Mouse (Mus musculus): ENCODE results near the gene Ehmt2. TPM values are rescaled to one million over a fixed set of nuclear protein-coding genes. Genes with fewer than 3 reads are reported as not detected.
"Not testable (repeated sequence)": the region's sequence is repeated elsewhere in the genome, so short reads cannot be mapped to it uniquely, and the experiment has no call there.

Gene Ehmt2
- polyA plus RNA-seq, 1 experiment from 2014 or later, result 70.0 TPM

GRCm38 (mm10) chr17:34931735-34932098 lies 33.4 kb downstream of the Ehmt2 start:
- Histone ChIP-seq H3K27me3 (replicated peaks) (no peaks in the 10 kb centered on the region), H3K27ac (0 out of 2 replicates have a peak overlapping the region, but pooled peaks have one; percentile 48), H3K4me3 (replicated peaks) (peak overlapping the region; percentile 82), H3K9me3 (no peaks in the 10 kb centered on the region), H3K4me1 (peaks cover 10% of the 10 kb centered on the region), H3K9ac (peak overlapping the region; percentile 58), H3K36me3 (no peaks in the 10 kb centered on the region), H3K4me2 (peak overlapping the region; percentile 94)
- WGBS, result 15% methylated on average over 14 of the region's 14 CpGs
- 0 out of 2 replicates have a peak, but pooled peaks have one; percentile 3 for ATAC-seq (ENCODE audit: insufficient read depth, low FRiP score, low read depth)

GRCm38 (mm10) chr17:34932287-34932686 lies 34.0 kb downstream of the Ehmt2 start:
- Histone ChIP-seq H3K27me3 (replicated peaks) (no peaks in the 10 kb centered on the region), H3K9ac (peak overlapping the region; percentile 58; the same call in 1 of the 2 replicates), H3K4me2 (peak overlapping the region; percentile 94), H3K4me3 (replicated peaks) (peak overlapping the region; percentile 82), H3K4me1 (peaks cover 10% of the 10 kb centered on the region), H3K36me3 (no peaks in the 10 kb centered on the region), H3K9me3 (no peaks in the 10 kb centered on the region), H3K27ac (no peak overlapping the region)
- WGBS, result 74% methylated on average over 8 of the region's 8 CpGs
- no peak for ATAC-seq (ENCODE audit: insufficient read depth, low FRiP score, low read depth)

DNA sequence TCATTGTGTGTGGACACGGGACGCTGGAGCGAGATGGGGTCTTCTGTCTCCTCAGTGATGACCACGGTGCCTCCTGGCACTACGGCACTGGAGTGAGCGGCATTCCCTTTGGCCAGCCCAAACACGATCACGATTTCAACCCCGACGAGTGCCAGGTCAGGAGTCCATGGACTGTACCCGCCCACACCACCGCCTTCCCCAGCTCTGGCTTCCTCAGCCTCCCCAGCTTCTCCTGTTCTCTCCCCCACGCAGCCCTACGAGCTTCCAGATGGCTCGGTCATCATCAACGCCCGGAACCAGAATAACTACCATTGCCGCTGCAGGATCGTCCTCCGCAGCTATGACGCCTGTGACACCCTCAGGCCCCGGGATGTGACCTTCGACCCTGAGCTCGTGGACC lies 35.8 kb downstream of the Ehmt2 start:
- Histone ChIP-seq H3K9ac (no peak overlapping the region), H3K27me3 (replicated peaks) (no peaks in the 10 kb centered on the region), H3K27ac (no peak overlapping the region), H3K9me3 (no peaks in the 10 kb centered on the region), H3K4me1 (peaks cover 10% of the 10 kb centered on the region), H3K4me2 (no peak overlapping the region), H3K4me3 (replicated peaks) (no peak overlapping the region), H3K36me3 (no peaks in the 10 kb centered on the region)
- ATAC-seq (ENCODE audit: insufficient read depth, low FRiP score, low read depth), result no peak
- WGBS, result 71% methylated on average over 24 of the region's 24 CpGs

DNA sequence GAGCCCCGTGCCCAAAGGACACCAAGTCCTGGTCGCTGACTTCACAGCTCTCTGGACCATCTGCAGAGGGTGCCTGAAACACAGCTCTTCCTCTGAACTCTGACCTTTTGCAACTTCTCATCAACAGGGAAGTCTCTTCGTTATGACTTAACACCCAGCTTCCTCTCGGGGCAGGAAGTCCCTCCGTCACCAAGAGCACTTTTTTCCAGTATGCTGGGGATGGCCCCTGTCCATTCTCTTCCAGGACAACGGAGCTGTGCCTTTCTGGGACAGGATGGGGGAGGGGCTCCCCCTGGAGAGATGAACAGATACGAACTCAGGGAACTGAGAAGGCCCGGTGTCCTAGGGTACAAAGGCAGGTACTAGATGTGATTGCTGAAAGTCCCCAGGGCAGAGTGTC lies 36.6 kb downstream of the Ehmt2 start:
- Histone ChIP-seq H3K27me3 (replicated peaks) (no peaks in the 10 kb centered on the region), H3K4me3 (replicated peaks) (no peak overlapping the region), H3K27ac (no peak overlapping the region), H3K9ac (no peak overlapping the region; the same call in 1 of the 2 replicates), H3K9me3 (no peaks in the 10 kb centered on the region), H3K36me3 (no peaks in the 10 kb centered on the region), H3K4me1 (peaks cover 10% of the 10 kb centered on the region), H3K4me2 (no peak overlapping the region)
- ATAC-seq (ENCODE audit: insufficient read depth, low FRiP score, low read depth), result no peak
- 46% methylated on average over 8 of the region's 8 CpGs for WGBS

DNA sequence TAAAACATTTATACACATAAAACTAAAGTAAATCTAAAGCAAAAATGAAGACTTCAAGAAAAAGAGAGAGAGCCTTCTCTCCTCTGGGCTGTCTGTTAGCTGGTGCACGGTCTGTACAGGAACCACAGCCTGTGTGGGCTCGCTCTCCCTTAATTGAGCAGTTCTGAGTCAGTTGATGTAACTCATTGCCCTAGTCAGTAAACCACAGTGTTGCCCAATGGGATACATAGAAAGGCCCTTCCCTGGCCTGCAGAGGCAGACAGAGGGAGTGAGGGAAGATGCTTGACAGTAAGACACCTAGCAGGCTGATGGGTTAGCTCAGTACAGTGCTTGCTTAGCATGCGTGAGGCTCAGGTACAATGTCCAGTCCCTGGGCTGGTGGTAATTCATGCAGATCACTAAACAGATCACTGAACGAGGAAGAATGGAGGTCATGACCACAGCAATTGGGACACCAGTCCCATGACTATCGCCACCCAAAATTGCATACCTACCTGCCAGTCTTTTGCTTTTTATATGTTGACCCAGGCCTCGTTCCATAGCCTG lies 39.8 kb downstream of the Ehmt2 start:
- Histone ChIP-seq H3K4me1 (peaks cover 4% of the 10 kb centered on the region), H3K4me3 (replicated peaks) (no peak overlapping the region), H3K27me3 (replicated peaks) (no peaks in the 10 kb centered on the region), H3K9me3 (no peaks in the 10 kb centered on the region), H3K27ac (no peak overlapping the region), H3K4me2 (no peak overlapping the region), H3K36me3 (no peaks in the 10 kb centered on the region), H3K9ac (no peak overlapping the region)
- ATAC-seq (ENCODE audit: insufficient read depth, low FRiP score, low read depth), result no peak
- 86% methylated on average over 6 of the region's 6 CpGs for WGBS

DNA sequence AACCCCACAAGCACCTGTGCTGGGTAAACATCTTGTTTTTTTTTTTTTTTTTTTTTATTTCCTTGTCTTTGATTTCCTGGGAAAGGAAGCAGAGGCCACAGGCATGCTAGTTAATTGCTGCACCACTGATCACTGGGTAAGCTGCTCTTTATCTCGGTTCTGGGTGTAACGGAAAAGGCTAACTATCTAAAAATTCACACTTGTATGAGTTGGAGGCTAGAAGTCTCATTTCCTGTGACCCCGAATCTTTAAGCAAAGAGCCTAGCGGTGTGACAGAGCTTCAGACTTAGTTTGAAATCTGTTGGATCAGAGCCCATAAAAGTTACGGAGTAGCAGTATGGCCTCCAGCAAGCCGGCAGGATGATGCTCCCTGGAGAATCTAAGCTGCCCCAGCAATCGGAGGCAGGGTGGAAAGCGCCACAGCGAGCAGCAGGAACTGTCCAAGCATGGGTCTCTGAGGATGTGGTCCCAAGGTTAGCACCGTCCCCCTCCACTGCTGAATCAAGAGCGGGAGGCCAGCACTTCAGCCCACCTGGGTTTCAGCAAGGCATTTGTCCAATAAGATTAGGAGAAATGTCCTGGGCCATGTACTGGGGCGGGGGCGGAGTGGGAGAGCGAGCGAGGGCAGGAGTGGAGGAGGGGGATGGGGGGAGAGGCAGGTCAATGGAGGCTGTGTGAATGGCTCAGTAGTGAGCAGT lies 43.2 kb downstream of the Ehmt2 start:
- H3K36me3 ChIP-seq, result no peaks in the 10 kb centered on the region
- no peak; the same call in 1 of the 2 replicates for ATAC-seq (ENCODE audit: insufficient read depth, low FRiP score, low read depth)
- no peak overlapping the region for H3K9ac ChIP-seq
- H3K4me1 ChIP-seq, result peaks cover 4% of the 10 kb centered on the region
- H3K27ac ChIP-seq, result no peak overlapping the region
- H3K4me3 ChIP-seq (replicated peaks), result peak overlapping the region; percentile 29
- 9% methylated on average over 15 of the region's 15 CpGs for whole genome bisulfite sequencing
- no peaks in the 10 kb centered on the region for H3K27me3 ChIP-seq (replicated peaks)
- peak overlapping the region; percentile 49 for H3K4me2 ChIP-seq
- no peaks in the 10 kb centered on the region for H3K9me3 ChIP-seq

DNA sequence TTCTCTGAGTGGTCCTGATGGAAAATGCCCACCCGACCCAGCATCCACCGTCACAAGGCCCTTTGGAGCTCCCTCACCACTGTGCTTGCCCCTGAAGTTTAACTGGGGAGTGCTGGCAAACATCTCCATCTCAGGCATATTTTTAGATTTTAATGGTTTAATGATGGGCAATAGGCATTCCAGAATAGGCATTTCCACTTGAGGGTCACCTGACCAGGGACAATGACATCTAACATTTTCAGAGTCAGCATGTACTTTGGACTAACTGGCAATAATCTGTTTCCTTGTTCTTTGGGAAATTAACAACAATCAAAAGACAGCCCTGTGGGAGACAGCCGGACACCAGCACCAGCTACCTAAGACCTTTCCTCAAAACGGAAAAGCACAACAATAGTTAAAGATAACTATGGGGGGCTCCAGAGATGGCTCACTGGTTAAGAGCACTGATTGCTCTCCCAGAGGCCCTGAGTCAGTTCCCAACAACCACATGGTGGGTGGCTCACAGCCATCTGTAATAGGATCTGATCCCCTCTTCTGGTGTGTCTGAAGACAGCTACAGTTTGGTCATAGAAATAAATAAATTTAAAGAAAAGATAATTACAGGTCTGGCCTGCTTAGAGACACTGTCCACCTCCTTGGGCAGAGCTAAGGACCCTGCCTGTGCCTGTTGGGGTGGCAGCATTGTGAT lies 45.0 kb downstream of the Ehmt2 start:
- H3K9me3 ChIP-seq, result no peaks in the 10 kb centered on the region
- H3K27me3 ChIP-seq (replicated peaks), result no peaks in the 10 kb centered on the region
- no peak overlapping the region for H3K27ac ChIP-seq
- H3K4me3 ChIP-seq (replicated peaks), result no peak overlapping the region
- no peak for ATAC-seq (ENCODE audit: insufficient read depth, low FRiP score, low read depth)
- H3K4me1 ChIP-seq, result peaks cover 4% of the 10 kb centered on the region
- H3K9ac ChIP-seq, result no peak overlapping the region
- H3K36me3 ChIP-seq, result no peaks in the 10 kb centered on the region
- WGBS, result 81% methylated on average over 4 of the region's 4 CpGs
- no peak overlapping the region for H3K4me2 ChIP-seq

- H3K27me3 ChIP-seq (replicated peaks), result no peaks in the 10 kb centered on the region
- no peak overlapping the region for H3K27ac ChIP-seq
- H3K4me3 ChIP-seq (replicated peaks), result no peak overlapping the region
- peaks cover 4% of the 10 kb centered on the region for H3K4me1 ChIP-seq
- ATAC-seq (ENCODE audit: insufficient read depth, low FRiP score, low read depth), result no peak
- H3K4me2 ChIP-seq, result no peak overlapping the region
- H3K9me3 ChIP-seq, result no peaks in the 10 kb centered on the region
- peaks cover 1% of the 10 kb centered on the region; the same call in 1 of the 2 replicates for H3K36me3 ChIP-seq
- H3K9ac ChIP-seq, result no peak overlapping the region
Measured at GRCm38 (mm10) chr17:34944362-34944761, 46.1 kb downstream of the Ehmt2 start.

GRCm38 (mm10) chr17:34946486-34947140 lies 48.3 kb downstream of the Ehmt2 start:
- ATAC-seq (ENCODE audit: insufficient read depth, low FRiP score, low read depth), result no peak
- H3K36me3 ChIP-seq, result peaks cover 16% of the 10 kb centered on the region; the same call in 1 of the 2 replicates
- WGBS, result 90% methylated on average over 5 of the region's 5 CpGs

GRCm38 (mm10) chr17:34947606-34948005 lies 49.3 kb downstream of the Ehmt2 start:
- Histone ChIP-seq H3K27me3 (replicated peaks) (no peaks in the 10 kb centered on the region), H3K4me1 (peaks cover 9% of the 10 kb centered on the region; the same call in 1 of the 2 replicates), H3K36me3 (peaks cover 16% of the 10 kb centered on the region; the same call in 1 of the 2 replicates), H3K9me3 (no peaks in the 10 kb centered on the region), H3K4me3 (replicated peaks) (no peak overlapping the region), H3K27ac (no peak overlapping the region), H3K9ac (no peak overlapping the region), H3K4me2 (no peak overlapping the region)
- no peak for ATAC-seq (ENCODE audit: insufficient read depth, low FRiP score, low read depth)
- 24% methylated on average over 8 of the region's 8 CpGs for WGBS

More at GRCm38 (mm10) chr17:34946486-34947140, 48.3 kb downstream of the Ehmt2 start:
- Histone ChIP-seq H3K9ac (no peak overlapping the region), H3K4me2 (no peak overlapping the region), H3K4me1 (peaks cover 11% of the 10 kb centered on the region), H3K27me3 (replicated peaks) (no peaks in the 10 kb centered on the region), H3K9me3 (no peaks in the 10 kb centered on the region), H3K27ac (no peak overlapping the region), H3K4me3 (replicated peaks) (no peak overlapping the region)

GRCm38 (mm10) chr17:34948721-34949552 lies 50.7 kb downstream of the Ehmt2 start:
- 56% methylated on average over 9 of the region's 9 CpGs for WGBS

More at GRCm38 (mm10) chr17:34948721-34949552, 50.7 kb downstream of the Ehmt2 start:
- ATAC-seq (ENCODE audit: insufficient read depth, low FRiP score, low read depth); H3K4me1 ChIP-seq; H3K4me2 ChIP-seq; H3K9ac ChIP-seq; H3K9me3 ChIP-seq; H3K27me3 ChIP-seq (replicated peaks); H3K4me3 ChIP-seq (replicated peaks): not testable (repeated sequence)
- H3K27ac ChIP-seq, result peak overlapping the region; percentile 26; the same call in 1 of the 2 replicates
- H3K36me3 ChIP-seq, result peaks cover 16% of the 10 kb centered on the region; the same call in 1 of the 2 replicates
